Mouse (Mus musculus) MEL (cell line): ENCODE results near the gene Ccn6. TPM values are rescaled to one million over a fixed set of nuclear protein-coding genes. Genes with fewer than 3 reads are reported as not detected.
"Not testable (repeated sequence)": the region's sequence is repeated elsewhere in the genome, so short reads cannot be mapped to it uniquely, and the experiment has no call there.

ENCODE experiments used
- DNase-seq: peaks from one replicate; pipeline ENCODE4 v3.0.0; 2011; ENCODE audit warnings: low read depth, low spot score
- H3K27ac ChIP-seq: 2 replicates; pipeline ENCODE4 v1.5.1; 2012; ENCODE audit warnings: low read depth, mild to moderate bottlenecking, control low read depth, low read length, moderate library complexity; ENCODE audit not compliant: control insufficient read depth
- H3K27me3 ChIP-seq, 2 experiments: fragments of 150-350 bp in 1 of 2; sonication (generic) in 1 of 2; 2 replicates each; pipeline ENCODE4 v1.6.1; 2012; ENCODE audit warnings: low read length in 2 of 2, mild to moderate bottlenecking in 2 of 2, improper control_type of control experiment in 1 of 2, moderate library complexity in 1 of 2; ENCODE audit not compliant: insufficient read depth in 2 of 2, control insufficient read depth in 1 of 2
- H3K36me3 ChIP-seq, 2 experiments: 2 replicates each; pipeline ENCODE4 v1.6.1; 2012 to 2014; ENCODE audit warnings: low read length in 2 of 2, improper control_type of control experiment in 1 of 2, inconsistent platforms in 1 of 2, mild to moderate bottlenecking in 1 of 2; ENCODE audit not compliant: insufficient read depth in 2 of 2, control insufficient read depth in 1 of 2
- H3K4me1 ChIP-seq, 2 experiments: fragments of 150-350 bp in 1 of 2; sonication (generic) in 1 of 2; 2 replicates each; pipeline ENCODE4 v1.6.1; 2012; ENCODE audit warnings: low read length in 2 of 2, improper control_type of control experiment in 1 of 2, mild to moderate bottlenecking in 1 of 2; ENCODE audit not compliant: insufficient read depth in 2 of 2, control insufficient read depth in 1 of 2
- H3K4me3 ChIP-seq, 2 experiments: fragments of 150-350 bp in 1 of 2; sonication (generic) in 1 of 2; 2 replicates each; pipeline ENCODE4 v1.5.1; 2012; ENCODE audit warnings: low read depth in 2 of 2, low read length in 2 of 2, mild to moderate bottlenecking in 2 of 2, moderate library complexity in 2 of 2, control low read depth in 1 of 2, improper control_type of control experiment in 1 of 2; ENCODE audit not compliant: control insufficient read depth in 1 of 2, insufficient read depth in 1 of 2
- H3K79me2 ChIP-seq: 2 replicates; pipeline ENCODE4 v1.6.1; 2012; ENCODE audit warnings: mild to moderate bottlenecking, low read length, moderate library complexity; ENCODE audit not compliant: control insufficient read depth, poor library complexity, insufficient read depth
- H3K9ac ChIP-seq: 2 replicates; pipeline ENCODE4 v1.6.1; 2012; ENCODE audit warnings: low read depth, mild to moderate bottlenecking, control low read depth, low read length, moderate library complexity; ENCODE audit not compliant: control insufficient read depth, poor library complexity, severe bottlenecking
- H3K9me3 ChIP-seq: fragments of 150-350 bp; sonication (generic); replicated peaks from 2 replicates; pipeline ENCODE4 v1.6.1; 2012; ENCODE audit warnings: mild to moderate bottlenecking, low read length, improper control_type of control experiment, moderate library complexity; ENCODE audit not compliant: insufficient read depth
- CHD2 ChIP-seq: IDR thresholded peaks from 2 replicates; pipeline ENCODE4 v1.6.1; 2011; ENCODE audit warnings: low read length, improper control_type of control experiment
- EP300 ChIP-seq, 2 experiments: IDR thresholded peaks; 2 replicates each; pipeline ENCODE4 v1.6.1; 2011; ENCODE audit warnings: improper control_type of control experiment in 2 of 2, low read length in 2 of 2, low read depth in 1 of 2, mild to moderate bottlenecking in 1 of 2
- GABPA ChIP-seq: IDR thresholded peaks from 2 replicates; pipeline ENCODE4 v1.6.1; 2012; ENCODE audit warnings: low read depth, mild to moderate bottlenecking, inconsistent platforms, low read length, improper control_type of control experiment, moderate library complexity
- KAT2A ChIP-seq: conservative IDR thresholded peaks from 2 replicates; pipeline ENCODE4 v1.6.1; 2012; ENCODE audit warnings: low read depth, low read length, improper control_type of control experiment, inconsistent platforms
- MAX ChIP-seq: IDR thresholded peaks from 2 replicates; pipeline ENCODE4 v1.6.1; 2011; ENCODE audit warnings: low read length, improper control_type of control experiment
- NRF1 ChIP-seq: IDR thresholded peaks from 2 replicates; pipeline ENCODE4 v1.6.1; 2014; ENCODE audit warnings: low read depth, mild to moderate bottlenecking, inconsistent platforms, low read length, improper control_type of control experiment, moderate library complexity; ENCODE audit not compliant: poor library complexity, insufficient read depth, severe bottlenecking
- POLR2AphosphoS5 ChIP-seq: IDR thresholded peaks from 2 replicates; pipeline ENCODE4 v1.6.1; 2012; ENCODE audit warnings: low read depth, borderline replicate concordance, mild to moderate bottlenecking, inconsistent platforms, low read length, moderate library complexity, mixed read lengths
- RAD21 ChIP-seq: IDR thresholded peaks from 2 replicates; pipeline ENCODE4 v1.6.1; 2011; ENCODE audit warnings: mild to moderate bottlenecking, low read depth, low read length, improper control_type of control experiment
- SIN3A ChIP-seq: IDR thresholded peaks from 2 replicates; pipeline ENCODE4 v1.6.1; 2012; ENCODE audit warnings: low read length, improper control_type of control experiment, inconsistent platforms
- SMC3 ChIP-seq: IDR thresholded peaks from 2 replicates; pipeline ENCODE4 v1.6.1; 2011; ENCODE audit warnings: low read depth, low read length, improper control_type of control experiment
- USF1 ChIP-seq: IDR thresholded peaks from 2 replicates; pipeline ENCODE4 v1.6.1; 2014; ENCODE audit warnings: low read depth, mild to moderate bottlenecking, inconsistent platforms, low read length, improper control_type of control experiment, moderate library complexity
- ZKSCAN1 ChIP-seq: IDR thresholded peaks from 2 replicates; pipeline ENCODE4 v1.6.1; 2012; ENCODE audit warnings: low read depth, mild to moderate bottlenecking, inconsistent platforms, low read length, improper control_type of control experiment, moderate library complexity
- polyA plus RNA-seq, 2 experiments: library from polyadenylated mRNA; stranded (reverse) in 1 of 2; unstranded in 1 of 2; fragments of >175 nt in 1 of 2; fragments of >200 nt in 1 of 2; gene quantifications; 2 replicates each; pipeline versions ENCODE4 v1.2.1 to v1.2.4; 2012; ENCODE audit warnings: low replicate concordance in 2 of 2, low read depth in 1 of 2; ENCODE audit not compliant: insufficient read length in 2 of 2, insufficient read depth in 1 of 2, missing spikeins in 1 of 2
- total RNA-seq: library from RNA; depleted of rRNA; stranded (reverse); fragments of 300-350 nt; gene quantifications from 2 replicates; pipeline ENCODE4 v1.2.3, GENCODE M21; 2012

Gene Ccn6
- total and polyA plus RNA-seq, 3 experiments: 0.43 TPM; not detected in 2

DNA sequence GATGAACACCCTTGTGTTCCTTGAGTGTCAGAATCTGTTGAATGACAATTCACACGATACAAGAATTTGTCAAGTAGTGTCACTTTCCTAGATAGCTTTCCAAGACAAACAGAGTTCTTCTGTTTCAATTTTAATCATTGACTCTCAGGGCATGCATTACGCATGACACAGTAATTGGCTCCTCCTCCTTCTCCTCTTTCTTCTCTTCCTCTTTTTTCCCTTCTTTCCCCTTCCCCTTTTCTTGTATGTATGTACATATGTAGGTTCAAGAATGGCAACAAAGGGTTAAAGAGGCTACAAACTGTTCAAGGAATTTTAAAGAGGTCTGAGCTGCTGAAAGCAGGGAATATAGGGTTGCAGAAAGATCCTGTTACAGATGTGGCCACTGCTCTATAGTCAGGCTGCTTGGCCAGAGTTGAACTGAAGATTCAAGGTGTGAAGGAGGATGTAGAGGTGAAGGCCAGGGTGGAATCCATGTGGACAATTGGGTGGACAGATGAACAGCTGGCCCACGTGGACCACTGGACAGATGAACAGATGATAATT, 43.8 kb upstream of the Ccn6 start:
- Histone ChIP-seq H3K9me3 (no peaks in the 10 kb centered on the region), H3K4me3 (no peak overlapping the region), H3K27ac (no peak overlapping the region), H3K9ac (no peak overlapping the region), H3K36me3 (no peaks in the 10 kb centered on the region), H3K27me3 (no peaks in the 10 kb centered on the region), H3K4me1 (no peaks in the 10 kb centered on the region), H3K79me2 (no peaks in the 10 kb centered on the region)
- DNase-seq: no peak
- TF ChIP-seq NRF1 (no peak), SMC3 (no peak), EP300 (IDR thresholded peaks at IDR 0.05; ENCODE audit: low read depth in 1 of 2, low read length in 2 of 2) (no peak), POLR2AphosphoS5 (no peak), MAX (no peak), GABPA (no peak), USF1 (no peak), SIN3A (no peak), CHD2 (no peak), RAD21 (no peak), KAT2A (no peak), ZKSCAN1 (no peak)

DNA sequence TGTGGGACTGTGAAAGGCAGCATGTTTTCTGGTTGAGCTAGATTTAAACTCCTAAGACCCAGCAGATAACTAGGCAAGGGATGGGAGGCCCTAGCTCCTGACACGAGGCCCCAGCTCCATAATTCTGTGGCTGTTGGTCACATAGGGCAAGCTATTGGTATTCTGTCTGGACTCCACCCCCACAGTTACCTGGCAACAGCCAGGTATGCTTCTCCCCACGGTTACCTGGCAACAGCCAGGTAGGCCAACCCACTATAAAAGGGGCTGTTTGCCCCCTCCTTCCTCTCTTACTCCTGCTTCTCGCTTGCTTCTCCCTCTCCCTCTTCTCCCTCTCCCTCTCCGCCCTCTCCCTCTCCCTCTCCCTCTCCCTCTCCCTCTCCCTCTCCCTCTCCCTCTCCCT, 38.9 kb upstream of the Ccn6 start:
- DNase-seq: no peak
- H3K27ac ChIP-seq: no peak overlapping the region
- no peaks in the 10 kb centered on the region for H3K27me3 ChIP-seq
- no peaks in the 10 kb centered on the region for H3K4me1 ChIP-seq
- no peaks in the 10 kb centered on the region for H3K79me2 ChIP-seq
- TF ChIP-seq CHD2 (no peak), ZKSCAN1 (no peak)
- no peaks in the 10 kb centered on the region for H3K36me3 ChIP-seq
- H3K4me3 ChIP-seq: no peak overlapping the region
- H3K9ac ChIP-seq: no peak overlapping the region
- H3K9me3 ChIP-seq: no peaks in the 10 kb centered on the region

DNA sequence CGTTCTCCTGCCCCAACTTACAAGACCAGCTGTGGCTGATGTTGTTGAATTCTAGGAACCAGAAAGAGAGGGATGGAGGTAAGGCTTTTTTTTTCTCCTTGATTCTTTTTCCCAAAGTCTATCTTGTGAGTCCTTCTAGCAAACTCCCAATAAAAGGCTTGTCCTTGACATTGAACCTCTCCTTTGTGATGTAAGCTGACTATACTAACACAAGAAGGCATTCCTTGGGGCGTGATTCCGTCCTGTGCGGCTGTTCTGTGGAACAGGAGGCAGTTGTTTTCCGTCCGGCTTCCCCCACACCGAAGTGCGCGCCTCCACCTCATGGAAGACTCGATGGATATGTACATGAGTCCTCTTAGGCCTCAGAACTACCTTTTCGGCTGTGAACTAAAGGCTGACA, 34.6 kb upstream of the Ccn6 start:
- DNase-seq, H3K27me3 ChIP-seq, H3K9me3 ChIP-seq, H3K4me1 ChIP-seq, H3K9ac ChIP-seq, H3K27ac ChIP-seq, H3K4me3 ChIP-seq, H3K79me2 ChIP-seq, H3K36me3 ChIP-seq: not testable (repeated sequence)
